Mouse (Mus musculus) heart, postnatal 10 days (tissue): ENCODE results near the gene Cdc42ep1. TPM values are rescaled to one million over a fixed set of nuclear protein-coding genes. Genes with fewer than 3 reads are reported as not detected.

ENCODE experiments used
- DNase-seq, 2 experiments: peaks; one replicate each; pipeline ENCODE4 v3.0.0; 2021
- intact Hi-C: fragments of 180-260 bp; cut with DNase I; formaldehyde crosslinking; loops from one replicate; pipeline ENCODE4 v1.15.1; 2025
- total RNA-seq, 2 experiments: library from RNA; stranded (reverse); gene quantifications; 2 replicates each; pipeline ENCODE4 v1.2.3; 2021

The Cdc42ep1 gene
- total RNA-seq, 2 experiments from 2014 or later, result 63.9 to 68.5 TPM

GRCm38 (mm10) chr15:78826213-78827204, 15.9 kb upstream of the Cdc42ep1 start:
- intact Hi-C loops, result loop anchor here (1.0 kb wide), 2 partner anchors 22 to 43 kb away; no protein-coding TSS in a partner anchor
- DNase-seq, result peak; percentile 84 to 87

- DNase-seq, result no peak
- intact Hi-C loops, result no loop called here
These were observed 14.1 kb upstream of the Cdc42ep1 start for GRCm38 (mm10) chr15:78828315-78828714.

- intact Hi-C loops, result no loop called here
- DNase-seq, result no peak
These were observed 12.8 kb upstream of the Cdc42ep1 start for GRCm38 (mm10) chr15:78829636-78830035.

GRCm38 (mm10) chr15:78830742-78831719, 11.4 kb upstream of the Cdc42ep1 start:
- intact Hi-C loops, result no loop called here
- no peak for DNase-seq

- intact Hi-C loops, result loop anchor here (1.0 kb wide), 1 partner anchor 11 kb away; no protein-coding TSS in a partner anchor
- peak; percentile 64 to 65 for DNase-seq
These were observed 10.4 kb upstream of the Cdc42ep1 start for GRCm38 (mm10) chr15:78831720-78832657.

- intact Hi-C loops, result loop anchor here (1.0 kb wide), 1 partner anchor 11 kb away; no protein-coding TSS in a partner anchor
- peak; percentile 90 to 91 for DNase-seq
These were observed 9.7 kb upstream of the Cdc42ep1 start for GRCm38 (mm10) chr15:78832701-78833123.

GRCm38 (mm10) chr15:78833582-78833981, 8.8 kb upstream of the Cdc42ep1 start:
- intact Hi-C loops, result no loop called here
- peak; percentile 26 to 41 for DNase-seq

- peak; percentile 43 to 63 for DNase-seq
- intact Hi-C loops, result no loop called here
These were observed 8.0 kb upstream of the Cdc42ep1 start for GRCm38 (mm10) chr15:78834233-78835005.

GRCm38 (mm10) chr15:78835200-78836085, 7.0 kb upstream of the Cdc42ep1 start:
- peak; percentile 72 to 75 for DNase-seq
- intact Hi-C loops, result no loop called here

GRCm38 (mm10) chr15:78836086-78836621, 6.3 kb upstream of the Cdc42ep1 start:
- DNase-seq, result peak; percentile 78 to 81
- intact Hi-C loops, result no loop called here

GRCm38 (mm10) chr15:78839744-78840143, 2.7 kb upstream of the Cdc42ep1 start:
- intact Hi-C loops, result loop anchor here (10.0 kb wide), 1 partner anchor 215 kb away; no protein-coding TSS in a partner anchor
- no peak for DNase-seq

- DNase-seq, result no peak
- intact Hi-C loops, result loop anchor here (10.0 kb wide), 1 partner anchor 215 kb away; no protein-coding TSS in a partner anchor
These were observed 2.2 kb upstream of the Cdc42ep1 start for GRCm38 (mm10) chr15:78840241-78840640.

GRCm38 (mm10) chr15:78840751-78841150, 1.7 kb upstream of the Cdc42ep1 start:
- intact Hi-C loops, result loop anchor here (10.0 kb wide), 1 partner anchor 216 kb away; no protein-coding TSS in a partner anchor
- DNase-seq, result no peak

- DNase-seq, result no peak
- intact Hi-C loops, result loop anchor here (10.0 kb wide), 1 partner anchor 216 kb away; no protein-coding TSS in a partner anchor
These were observed 1.1 kb upstream of the Cdc42ep1 start for GRCm38 (mm10) chr15:78841161-78841790.

- intact Hi-C loops, result loop anchor here (1.0 to 10.0 kb wide), 2 partner anchors 12 to 219 kb away; no protein-coding TSS in a partner anchor
- DNase-seq, result peak; percentile 30 to 48
These were observed 1.4 kb downstream of the Cdc42ep1 start for GRCm38 (mm10) chr15:78843581-78844469.
